Mouse (Mus musculus): ENCODE data around the gene Flot2. TPM values are rescaled to one million over a fixed set of nuclear protein-coding genes. Genes with fewer than 3 reads are reported as not detected.
A peak's percentile ranks its signal among the peaks of the same experiment; 100 is the strongest.

Gene Flot2
- total RNA-seq (2014; rRNA removed) = 77.1 and 83.9 TPM in 2 replicates
- polyA plus RNA-seq (2015; fragmentation: Nextera tagmentation; extraction: Ambion mirVana) = 101 and 105 TPM in 2 replicates

DNA sequence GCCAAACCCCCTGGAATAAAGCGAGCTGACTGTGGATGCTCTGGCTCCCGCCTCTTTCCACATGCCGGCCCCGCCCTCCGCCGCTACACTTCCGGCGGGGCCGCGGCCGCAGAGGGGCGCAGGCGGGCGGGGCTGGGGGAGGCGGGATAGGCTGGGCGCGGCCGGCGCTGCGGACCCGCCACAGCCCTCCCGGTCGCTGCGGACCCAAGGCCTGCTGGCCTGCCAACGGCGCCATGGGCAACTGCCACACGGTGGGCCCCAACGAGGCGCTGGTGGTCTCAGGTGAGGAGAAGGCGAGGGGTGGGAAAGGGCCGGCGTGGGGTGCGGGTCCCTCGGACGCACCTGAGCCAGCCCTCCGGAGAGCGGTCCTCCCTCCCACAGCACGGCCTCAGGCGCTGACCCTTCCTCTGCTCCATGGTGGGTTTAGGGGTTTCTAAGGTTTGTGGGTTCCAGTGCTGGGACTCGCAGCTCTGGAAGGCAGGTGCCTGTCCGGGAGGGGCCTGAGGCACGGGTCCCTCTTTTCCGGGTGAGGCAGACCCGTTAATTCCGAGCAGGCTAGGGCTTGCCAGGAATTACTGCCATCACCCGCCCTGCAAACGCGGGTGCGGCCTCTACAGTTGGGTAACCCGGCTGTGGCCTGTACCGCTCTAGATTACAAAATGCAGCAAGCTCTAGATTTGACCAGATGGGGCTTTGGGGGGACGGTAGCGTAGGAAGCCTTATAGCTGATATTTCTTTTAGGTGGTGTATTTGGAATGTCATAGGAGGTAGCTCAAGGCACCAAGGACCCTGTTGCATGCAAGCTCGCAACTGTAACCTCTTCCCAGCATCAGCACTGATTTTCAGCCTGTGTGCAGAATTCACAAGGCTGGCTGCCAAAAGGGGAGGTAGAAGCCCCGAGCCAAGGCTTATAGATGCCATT is at the start of gene Flot2:
Gene Flot2 (plus strand): TSS at position 101 of the 922 bp plus-strand sequence.
- H3K4me1 ChIP-seq (ENCODE audit: insufficient read depth) = peaks cover 16% of the 10 kb centered on the region; the same call in 1 of the 2 replicates
- peaks cover 17% of the 10 kb centered on the region; the same call in 1 of the 2 replicates for H3K36me3 ChIP-seq (ENCODE audit: insufficient read depth)
- H3K9me3 ChIP-seq (ENCODE audit: low read length) = no peaks in the 10 kb centered on the region
- peak within 1 kb of the TSS; percentile 94 for H3K9ac ChIP-seq
- peak; percentile 76 for DNase-seq
- peak; percentile 91 for ATAC-seq
- peak within 1 kb of the TSS; percentile 76 for H3K4me3 ChIP-seq (ENCODE audit: low read depth, low read length)
- H3K4me2 ChIP-seq (ENCODE audit: low read depth) = peak within 1 kb of the TSS; percentile 72
- no peaks in the 10 kb centered on the region for H3K27me3 ChIP-seq (ENCODE audit: insufficient read depth, low read length)
- no peak; the same call in none of the 2 replicates for TF ChIP-seq CTCF (IDR thresholded peaks at IDR 0.05; ENCODE audit: low read depth)
- peak within 1 kb of the TSS; percentile 84 for H3K27ac ChIP-seq (ENCODE audit: low read depth, low read length)
- 3% methylated on average over 52 of the region's 55 CpGs for WGBS

DNA sequence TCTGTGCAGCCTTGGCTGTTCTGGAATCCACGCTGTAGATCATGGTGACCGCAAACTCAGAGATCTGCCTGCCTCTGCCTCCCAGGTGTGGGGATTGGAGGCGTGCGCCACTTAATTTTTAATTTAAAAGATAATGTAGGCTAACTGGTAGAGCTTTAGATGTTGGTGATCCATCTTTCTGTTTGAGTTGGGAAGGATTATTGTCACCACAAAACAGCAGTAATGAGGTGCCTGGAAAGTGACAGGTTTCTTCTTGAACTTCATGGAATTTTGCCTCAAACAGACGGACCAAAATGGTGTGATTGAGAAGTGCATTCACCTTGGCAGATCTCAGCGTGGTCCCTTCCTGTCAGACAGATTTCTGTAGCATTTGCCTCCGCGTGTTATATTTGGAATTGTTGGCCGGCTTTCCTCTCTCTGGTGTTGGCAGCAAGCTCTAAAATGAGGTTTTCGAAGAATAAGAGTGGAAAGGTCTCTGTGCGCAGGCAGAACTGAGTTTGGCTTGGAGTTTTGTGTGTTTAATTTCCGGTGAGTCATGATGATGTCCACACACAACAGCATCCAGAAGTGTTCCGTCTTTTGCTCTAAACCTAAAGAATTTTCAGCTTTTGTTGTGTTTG is 48.5 kb upstream of the Flot2 start:
- Histone ChIP-seq H3K4me1 (ENCODE audit: insufficient read depth) (peaks cover 9% of the 10 kb centered on the region; the same call in 1 of the 2 replicates), H3K9ac (no peak overlapping the region), H3K4me3 (ENCODE audit: low read depth, low read length) (no peak overlapping the region), H3K9me3 (ENCODE audit: low read length) (no peaks in the 10 kb centered on the region), H3K27me3 (ENCODE audit: insufficient read depth, low read length) (no peaks in the 10 kb centered on the region), H3K36me3 (ENCODE audit: insufficient read depth) (peaks cover 13% of the 10 kb centered on the region), H3K4me2 (ENCODE audit: low read depth) (no peak overlapping the region), H3K27ac (ENCODE audit: low read depth, low read length) (no peak overlapping the region)
- ATAC-seq (no peak), DNase-seq (no peak)
- TF ChIP-seq CTCF (IDR thresholded peaks at IDR 0.05; ENCODE audit: low read depth) = no peak
- WGBS = 74% methylated on average over 13 of the region's 13 CpGs

DNA sequence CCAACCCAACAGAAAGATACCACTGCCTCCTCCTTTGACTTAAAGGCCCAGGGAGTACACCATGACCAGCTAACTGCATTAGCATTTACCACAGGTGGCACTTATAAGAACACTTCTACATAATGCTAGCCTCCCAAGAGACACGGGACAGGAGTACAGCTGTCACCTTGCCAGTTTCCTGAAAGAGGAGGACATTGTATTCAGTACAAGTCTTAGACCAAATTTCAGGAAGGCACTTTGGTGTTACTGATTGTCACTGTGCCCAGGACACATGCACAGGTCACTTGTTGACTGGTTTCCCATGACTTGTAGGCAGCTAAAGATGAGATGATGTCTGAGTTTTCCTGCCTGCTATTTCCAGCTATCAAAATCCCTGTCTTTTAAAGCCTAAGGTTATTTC is 42.2 kb upstream of the Flot2 start:
- no peak for ATAC-seq
- Histone ChIP-seq H3K36me3 (ENCODE audit: insufficient read depth) (peaks cover 15% of the 10 kb centered on the region), H3K9ac (no peak overlapping the region), H3K4me1 (ENCODE audit: insufficient read depth) (no peaks in the 10 kb centered on the region), H3K4me2 (ENCODE audit: low read depth) (no peak overlapping the region), H3K9me3 (ENCODE audit: low read length) (no peaks in the 10 kb centered on the region), H3K4me3 (ENCODE audit: low read depth, low read length) (no peak overlapping the region), H3K27ac (ENCODE audit: low read depth, low read length) (no peak overlapping the region), H3K27me3 (ENCODE audit: insufficient read depth, low read length) (no peaks in the 10 kb centered on the region)
- no peak for DNase-seq
- 63% methylated on average over 1 of the region's 1 CpGs for WGBS
- no peak for TF ChIP-seq CTCF (IDR thresholded peaks at IDR 0.05; ENCODE audit: low read depth)

GRCm38 (mm10) chr11:78006446-78006845 is 31.3 kb upstream of the Flot2 start:
- no peak overlapping the region for H3K4me3 ChIP-seq (ENCODE audit: low read depth, low read length)

GRCm38 (mm10) chr11:78019676-78020075 is 18.1 kb upstream of the Flot2 start:
- DNase-seq (peak; percentile 89), ATAC-seq (peak; percentile 87)
- H3K9me3 ChIP-seq (ENCODE audit: low read length) = no peaks in the 10 kb centered on the region
- H3K36me3 ChIP-seq (ENCODE audit: insufficient read depth) = peaks cover 77% of the 10 kb centered on the region
- H3K4me1 ChIP-seq (ENCODE audit: insufficient read depth) = no peaks in the 10 kb centered on the region
- H3K27me3 ChIP-seq (ENCODE audit: insufficient read depth, low read length) = no peaks in the 10 kb centered on the region
- no peak overlapping the region for H3K9ac ChIP-seq
- H3K27ac ChIP-seq (ENCODE audit: low read depth, low read length) = no peak overlapping the region
- H3K4me3 ChIP-seq (ENCODE audit: low read depth, low read length) = no peak overlapping the region
- WGBS = 25% methylated on average over 4 of the region's 4 CpGs
- H3K4me2 ChIP-seq (ENCODE audit: low read depth) = no peak overlapping the region
- peak; percentile 93 for TF ChIP-seq CTCF (IDR thresholded peaks at IDR 0.05; ENCODE audit: low read depth)

More at GRCm38 (mm10) chr11:78006446-78006845, 31.3 kb upstream of the Flot2 start:
- DNase-seq (no peak), ATAC-seq (no peak)
- no peaks in the 10 kb centered on the region for H3K4me1 ChIP-seq (ENCODE audit: insufficient read depth)
- H3K36me3 ChIP-seq (ENCODE audit: insufficient read depth) = peaks cover 40% of the 10 kb centered on the region
- 88% methylated on average over 5 of the region's 5 CpGs for WGBS
- H3K27ac ChIP-seq (ENCODE audit: low read depth, low read length) = no peak overlapping the region
- H3K9me3 ChIP-seq (ENCODE audit: low read length) = no peaks in the 10 kb centered on the region
- TF ChIP-seq CTCF (IDR thresholded peaks at IDR 0.05; ENCODE audit: low read depth) = no peak
- no peak overlapping the region for H3K4me2 ChIP-seq (ENCODE audit: low read depth)
- no peak overlapping the region for H3K9ac ChIP-seq
- H3K27me3 ChIP-seq (ENCODE audit: insufficient read depth, low read length) = no peaks in the 10 kb centered on the region

DNA sequence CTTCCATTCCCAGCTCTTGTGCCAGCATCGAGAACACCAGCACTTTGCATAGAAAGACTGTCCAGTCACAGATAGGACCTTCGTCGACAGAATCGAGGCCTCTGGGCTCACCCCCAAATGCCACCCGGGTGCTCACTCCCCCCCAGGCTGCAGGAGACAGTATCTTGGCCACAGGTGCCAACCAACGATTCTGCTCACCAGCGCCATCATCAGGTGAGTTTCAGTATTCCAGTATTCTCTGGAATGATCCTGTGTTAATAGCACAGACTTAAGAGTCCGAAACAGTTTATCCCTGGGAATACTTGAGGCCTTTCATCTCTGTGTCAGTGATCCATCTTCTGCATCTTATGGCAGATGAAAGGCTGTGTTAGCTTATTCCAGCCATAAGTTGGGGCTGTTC is 14.1 kb upstream of the Flot2 start:
- H3K27ac ChIP-seq (ENCODE audit: low read depth, low read length) = no peak overlapping the region
- TF ChIP-seq CTCF (IDR thresholded peaks at IDR 0.05; ENCODE audit: low read depth) = peak; percentile 57
- no peaks in the 10 kb centered on the region for H3K9me3 ChIP-seq (ENCODE audit: low read length)
- DNase-seq (peak; percentile 67), ATAC-seq (no peak)
- no peaks in the 10 kb centered on the region for H3K4me1 ChIP-seq (ENCODE audit: insufficient read depth)
- 79% methylated on average over 8 of the region's 8 CpGs for WGBS
- H3K27me3 ChIP-seq (ENCODE audit: insufficient read depth, low read length) = no peaks in the 10 kb centered on the region
- H3K9ac ChIP-seq = no peak overlapping the region
- no peak overlapping the region for H3K4me2 ChIP-seq (ENCODE audit: low read depth)
- H3K36me3 ChIP-seq (ENCODE audit: insufficient read depth) = peaks cover 75% of the 10 kb centered on the region
- H3K4me3 ChIP-seq (ENCODE audit: low read depth, low read length) = no peak overlapping the region

GRCm38 (mm10) chr11:78029240-78029639 is 8.5 kb upstream of the Flot2 start:
- WGBS = 95% methylated on average over 8 of the region's 8 CpGs
- ATAC-seq (no peak), DNase-seq (no peak)
- TF ChIP-seq CTCF (IDR thresholded peaks at IDR 0.05; ENCODE audit: low read depth) = no peak
- no peak overlapping the region for H3K27ac ChIP-seq (ENCODE audit: low read depth, low read length)
- peaks cover 9% of the 10 kb centered on the region; the same call in 1 of the 2 replicates for H3K4me1 ChIP-seq (ENCODE audit: insufficient read depth)
- no peak overlapping the region for H3K4me2 ChIP-seq (ENCODE audit: low read depth)
- H3K9ac ChIP-seq = no peak overlapping the region
- H3K9me3 ChIP-seq (ENCODE audit: low read length) = no peaks in the 10 kb centered on the region
- H3K27me3 ChIP-seq (ENCODE audit: insufficient read depth, low read length) = no peaks in the 10 kb centered on the region
- peaks cover 58% of the 10 kb centered on the region for H3K36me3 ChIP-seq (ENCODE audit: insufficient read depth)
- no peak overlapping the region for H3K4me3 ChIP-seq (ENCODE audit: low read depth, low read length)

Data from forebrain, postnatal 0 days (tissue).